Mouse (Mus musculus): ENCODE data around the gene Ttc7.
A peak's percentile ranks its signal among the peaks of the same experiment; 100 is the strongest.
"Not testable (repeated sequence)": the region's sequence is repeated elsewhere in the genome, so short reads cannot be mapped to it uniquely, and the experiment has no call there.

Ttc7 gene

GRCm38 (mm10) chr17:87286481-87287143 is 3.9 kb downstream of the Ttc7 start:
- peak; percentile 67 for DNase-seq (ENCODE audit: low read depth)

- DNase-seq (ENCODE audit: low read depth) = no peak
Observed at GRCm38 (mm10) chr17:87287197-87287777, 4.6 kb downstream of the Ttc7 start.

DNA sequence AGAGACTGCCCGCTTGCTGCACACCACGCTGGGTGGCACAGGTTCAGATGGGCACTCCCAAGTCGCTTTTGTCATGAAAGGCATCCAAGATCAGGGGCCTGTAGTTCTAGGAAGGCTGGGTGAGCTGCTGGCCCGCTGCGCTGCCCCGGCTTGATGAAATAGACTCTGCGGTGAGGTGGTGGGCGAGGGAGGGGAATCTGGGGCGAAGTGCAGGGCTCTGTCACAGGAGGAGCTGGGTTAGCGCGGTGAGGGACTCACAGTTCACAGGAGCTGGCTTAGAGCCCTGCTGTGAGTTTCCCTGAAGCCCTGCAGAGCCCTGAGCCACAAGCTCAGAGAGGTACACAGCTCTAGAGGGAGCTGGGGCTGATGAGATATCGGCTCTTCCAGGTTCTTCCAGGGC is 5.4 kb downstream of the Ttc7 start:
- DNase-seq (ENCODE audit: low read depth) = no peak

DNA sequence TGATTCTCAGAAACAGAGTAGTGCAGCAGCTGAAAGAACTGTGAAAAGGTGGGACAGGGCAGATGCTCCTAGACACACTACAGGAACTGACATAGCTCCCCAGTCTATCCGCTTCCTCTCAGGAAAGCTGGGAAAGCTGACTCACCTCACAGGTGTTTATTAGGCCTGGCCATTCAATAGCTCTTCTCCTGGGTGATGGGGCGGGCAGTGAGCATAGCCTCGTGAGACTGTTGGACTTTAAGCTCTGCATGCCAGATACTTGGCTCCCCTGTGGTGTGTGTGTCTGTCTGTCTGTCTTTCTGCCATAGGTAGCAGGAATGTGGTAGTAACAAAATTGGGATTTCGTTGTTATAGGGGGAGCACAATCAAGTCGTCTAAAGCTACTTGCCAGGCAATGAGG is 6.7 kb downstream of the Ttc7 start:
- no peak for DNase-seq (ENCODE audit: low read depth)

GRCm38 (mm10) chr17:87291037-87291436 is 8.4 kb downstream of the Ttc7 start:
- DNase-seq (ENCODE audit: low read depth) = no peak

- DNase-seq (ENCODE audit: low read depth) = no peak
Observed at GRCm38 (mm10) chr17:87291782-87292181, 9.1 kb downstream of the Ttc7 start.

- no peak for DNase-seq (ENCODE audit: low read depth)
Observed at GRCm38 (mm10) chr17:87293125-87293524, 10.4 kb downstream of the Ttc7 start.

GRCm38 (mm10) chr17:87295738-87296137 is 13.1 kb downstream of the Ttc7 start:
- no peak for DNase-seq (ENCODE audit: low read depth)

- DNase-seq (ENCODE audit: low read depth) = not testable (repeated sequence)
Observed at GRCm38 (mm10) chr17:87296701-87297100, 14.0 kb downstream of the Ttc7 start.

GRCm38 (mm10) chr17:87298944-87299343 is 16.3 kb downstream of the Ttc7 start:
- DNase-seq (ENCODE audit: low read depth) = peak; percentile 69

- peak; percentile 55 for DNase-seq (ENCODE audit: low read depth)
Observed at GRCm38 (mm10) chr17:87300340-87300739, 17.7 kb downstream of the Ttc7 start.

DNA sequence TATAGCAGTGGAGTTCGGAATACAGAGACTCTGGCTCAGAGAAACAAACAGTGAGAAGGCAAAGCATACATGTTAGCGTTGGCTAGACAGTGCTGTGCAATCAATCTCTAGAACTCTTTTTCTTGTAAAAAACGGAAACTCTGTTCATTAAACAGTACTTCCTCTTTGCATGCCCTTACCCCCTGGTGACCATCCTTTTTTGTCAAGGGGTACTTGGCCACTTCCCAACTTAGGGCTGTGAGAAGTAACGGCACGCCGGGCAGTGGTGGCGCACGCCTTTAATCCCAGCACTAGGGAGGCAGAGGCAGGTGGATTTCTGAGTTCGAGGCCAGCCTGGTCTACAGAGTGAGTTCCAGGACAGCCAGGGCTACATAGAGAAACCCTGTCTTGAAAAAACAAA is 18.9 kb downstream of the Ttc7 start:
- DNase-seq (ENCODE audit: low read depth) = not testable (repeated sequence)

DNA sequence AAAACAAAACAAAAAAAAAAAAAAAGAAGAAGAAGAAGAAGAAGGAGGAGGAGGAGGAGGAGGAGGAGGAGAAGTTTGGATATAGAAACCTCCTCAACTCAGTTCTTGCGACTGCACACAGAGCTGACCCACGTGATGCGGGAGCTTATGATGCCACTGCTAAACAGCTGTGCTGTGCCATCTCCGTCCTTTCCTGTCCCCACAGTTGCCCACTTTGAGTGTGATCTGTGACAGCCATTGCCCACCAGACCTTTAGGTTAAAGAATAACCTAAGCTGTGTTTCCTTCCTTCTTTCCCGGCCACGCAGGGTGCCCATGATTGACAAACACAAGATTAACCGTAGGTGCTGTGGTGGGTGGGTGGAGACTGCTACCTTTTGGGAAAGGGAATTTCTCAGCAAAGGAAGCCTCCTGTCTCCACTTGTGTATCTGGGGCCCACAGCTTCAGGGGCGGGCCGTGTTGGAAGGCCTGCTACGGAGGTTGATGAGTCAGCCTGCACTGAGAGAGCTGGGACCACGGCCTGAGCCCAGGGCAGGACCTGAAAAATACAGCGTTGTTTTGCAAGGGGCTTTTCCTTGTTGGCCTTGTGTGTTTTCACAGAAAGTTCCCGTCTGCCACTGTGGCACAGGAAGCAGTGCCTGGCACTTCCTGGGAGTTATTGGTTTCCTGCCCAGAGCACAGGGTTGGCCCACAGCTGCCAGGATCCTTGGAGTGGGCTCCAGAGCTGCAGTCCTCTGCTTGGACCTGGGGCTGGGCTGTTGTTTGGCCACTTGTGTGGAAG is 19.5 kb downstream of the Ttc7 start:
- no peak for DNase-seq (ENCODE audit: low read depth)

GRCm38 (mm10) chr17:87304151-87304894 is 21.6 kb downstream of the Ttc7 start:
- DNase-seq (ENCODE audit: low read depth) = no peak

DNA sequence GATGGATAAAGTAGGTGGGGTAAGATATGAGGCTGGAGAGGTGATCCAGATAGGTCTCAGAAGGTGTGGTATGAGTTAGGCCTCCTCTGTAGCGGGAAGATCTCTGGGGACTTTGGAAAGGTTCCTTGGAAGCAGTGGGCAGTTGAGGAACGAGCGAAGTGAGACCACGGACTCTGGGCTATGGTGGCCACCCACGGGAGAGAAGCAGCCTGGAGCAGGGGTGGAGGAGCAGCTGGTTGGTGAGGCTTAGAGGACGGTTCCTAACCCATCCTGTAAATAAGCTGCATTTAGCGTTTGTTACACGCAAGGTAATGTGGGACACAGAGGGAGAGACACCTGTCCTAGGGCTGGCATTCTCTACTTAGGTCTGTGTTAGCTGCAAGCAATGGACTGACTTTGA is 22.4 kb downstream of the Ttc7 start:
- no peak for DNase-seq (ENCODE audit: low read depth)

- no peak for DNase-seq (ENCODE audit: low read depth)
Observed at GRCm38 (mm10) chr17:87306746-87307145, 24.1 kb downstream of the Ttc7 start.

DNA sequence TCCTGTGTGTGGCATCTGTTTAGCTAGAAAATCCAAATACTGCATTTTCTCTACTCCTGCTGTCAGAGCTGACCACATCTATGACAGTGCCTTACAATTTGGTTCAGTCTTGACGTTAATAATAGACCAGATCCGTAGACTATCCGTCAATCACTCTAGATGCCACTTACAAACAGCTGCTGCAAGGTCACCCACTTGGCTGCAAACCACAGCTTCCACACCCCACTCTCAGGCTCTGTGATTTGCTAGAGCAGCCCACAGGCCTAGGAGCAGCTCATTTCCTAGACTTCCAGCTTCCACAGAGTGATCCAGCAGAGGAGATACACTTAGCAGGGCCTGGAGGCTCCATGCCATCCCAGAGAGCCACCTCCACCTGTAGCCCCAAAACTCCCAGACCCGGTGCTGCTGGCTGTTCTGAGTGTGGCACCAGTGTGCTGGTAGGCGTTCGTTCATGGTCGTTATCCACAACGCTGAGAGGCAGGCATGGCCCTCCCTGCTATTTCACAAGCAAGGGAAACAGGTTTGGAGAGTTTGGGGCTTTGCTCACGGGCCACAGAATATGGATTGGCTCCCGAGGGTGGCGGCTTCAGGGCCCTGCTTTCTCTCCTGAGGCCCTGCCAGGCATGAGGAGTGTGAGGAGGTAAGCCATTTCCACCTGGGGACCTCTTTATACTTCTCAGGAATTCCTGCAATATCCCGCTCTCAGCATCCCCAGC is 26.5 kb downstream of the Ttc7 start:
- DNase-seq (ENCODE audit: low read depth) = no peak

DNA sequence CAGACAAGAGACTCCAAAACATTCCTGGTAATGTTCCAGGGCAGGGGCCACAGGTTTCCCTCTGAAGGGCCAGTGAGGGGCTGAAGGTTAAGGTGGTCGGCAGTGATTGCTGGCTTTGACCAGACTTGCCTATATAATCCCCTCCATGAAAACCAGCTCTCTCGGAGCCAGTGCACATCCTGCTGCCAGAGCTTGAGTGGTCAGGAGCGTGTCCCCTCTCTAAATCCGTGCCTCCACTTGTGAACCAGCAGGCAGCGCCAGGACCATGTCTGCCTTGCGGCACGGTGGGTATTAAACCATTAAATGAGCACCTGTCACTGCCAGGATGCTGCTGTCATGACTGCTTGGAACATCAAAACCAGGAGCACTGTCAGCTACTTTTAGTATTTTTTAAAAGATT is 27.8 kb downstream of the Ttc7 start:
- no peak for DNase-seq (ENCODE audit: low read depth)

DNA sequence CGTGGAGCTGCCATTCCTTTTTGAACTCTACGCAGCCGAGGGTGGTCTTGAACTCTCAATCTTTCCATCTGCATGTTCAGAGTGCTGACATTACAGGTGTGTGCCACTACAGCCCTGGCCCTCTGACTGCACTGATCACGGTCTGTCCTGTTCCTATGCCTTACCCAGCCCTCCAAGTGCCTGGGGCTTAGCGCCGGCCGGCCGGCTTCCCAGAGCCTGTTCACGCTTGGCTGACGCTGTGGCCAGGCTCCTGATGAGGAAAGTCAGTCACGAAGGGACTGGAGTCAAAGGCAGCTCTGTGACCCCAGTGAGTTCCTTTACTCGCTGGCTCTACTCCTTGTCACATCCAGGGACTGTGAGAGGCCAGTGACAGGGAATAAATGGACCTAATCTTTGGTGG is 29.7 kb downstream of the Ttc7 start:
- DNase-seq (ENCODE audit: low read depth) = no peak

DNA sequence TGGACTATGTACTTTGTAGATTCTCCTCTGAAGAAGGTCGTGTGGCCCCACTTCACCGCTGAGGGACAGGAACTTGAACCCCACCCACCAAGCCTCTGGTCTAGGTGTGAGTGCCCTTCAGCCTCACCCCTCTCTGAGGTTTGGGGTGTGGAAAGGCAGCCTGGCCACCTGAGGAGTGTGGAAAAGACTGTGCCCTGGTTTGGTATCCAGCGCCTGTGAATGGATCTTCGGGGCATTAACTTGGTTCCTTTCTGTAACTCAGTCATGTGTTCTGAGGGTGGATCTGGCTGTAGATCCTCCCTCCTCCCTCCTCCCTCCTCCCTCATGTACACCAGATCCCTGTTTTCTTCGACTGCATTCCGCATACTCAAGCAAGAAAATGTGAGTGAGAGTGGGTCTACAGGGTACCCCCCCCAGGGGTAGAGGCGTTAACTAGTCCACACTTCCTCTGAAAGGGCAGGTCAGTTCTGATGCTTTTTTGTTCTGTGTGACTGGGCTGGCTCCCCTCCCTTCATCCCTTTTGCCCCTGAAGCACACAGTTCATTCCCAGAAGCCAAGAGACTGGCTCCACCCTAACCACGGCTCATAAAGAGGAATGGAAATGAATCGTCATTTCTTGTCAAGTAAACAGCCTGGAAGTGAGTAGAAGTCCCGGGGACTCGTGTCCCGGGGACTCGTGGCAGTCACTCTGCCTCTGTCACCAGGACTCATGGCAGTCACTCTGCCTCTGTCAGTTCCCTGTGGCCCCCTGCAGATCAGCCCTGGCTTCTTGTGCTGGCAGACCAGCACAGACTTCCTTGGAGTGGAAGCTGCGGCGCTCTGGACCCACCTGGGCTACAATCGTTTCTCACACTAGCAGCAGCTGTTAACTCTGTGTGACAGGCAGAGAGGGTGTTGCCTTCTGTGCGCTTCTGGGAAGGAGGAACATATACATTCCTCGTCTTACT is 30.5 kb downstream of the Ttc7 start:
- DNase-seq (ENCODE audit: low read depth) = no peak

GRCm38 (mm10) chr17:87314121-87314520 is 31.4 kb downstream of the Ttc7 start:
- no peak for DNase-seq (ENCODE audit: low read depth)

All from induced T-regulatory cell, adult 2 months (primary cell).